Mouse (Mus musculus): Measurements from ENCODE around the gene Blm. TPM values are rescaled to one million over a fixed set of nuclear protein-coding genes. Genes with fewer than 3 reads are reported as not detected.

Gene Blm
- polyA plus RNA-seq, 1 experiment from 2014 or later: 18.5 TPM

- ATAC-seq (ENCODE audit: insufficient number of reproducible peaks, low FRiP score, low TSS enrichment, low read depth): no peak
- 84% methylated on average over 7 of the region's 7 CpGs for WGBS
- H3K4me3 ChIP-seq (replicated peaks): no peak overlapping the region
Observed at GRCm38 (mm10) chr7:80436571-80436970, 98.3 kb downstream of the Blm start.

DNA sequence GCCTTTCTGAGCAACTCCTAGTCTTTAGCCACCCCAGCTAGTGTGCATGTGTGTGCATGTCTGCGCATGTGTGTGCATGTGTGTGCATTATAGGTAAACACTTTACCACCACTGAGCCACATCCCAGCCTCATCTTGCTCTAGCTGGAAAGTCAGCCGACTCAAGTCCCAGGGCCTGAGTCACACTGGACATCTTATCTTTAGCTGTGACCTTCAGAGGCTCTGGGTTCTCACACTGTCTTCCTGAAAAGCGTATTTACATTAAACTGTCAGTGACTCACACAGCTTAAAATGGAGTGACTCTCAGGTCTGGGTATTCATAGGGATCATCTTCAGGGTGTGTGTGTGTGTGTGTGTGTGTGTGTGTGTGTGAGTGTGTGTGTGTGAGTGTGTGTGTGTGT lies 99.3 kb downstream of the Blm start:
- Histone ChIP-seq H3K4me3 (replicated peaks) (no peak overlapping the region), H3K9ac (no peak overlapping the region), H3K4me1 (peaks cover 17% of the 10 kb centered on the region), H3K4me2 (replicated peaks) (no peak overlapping the region), H3K36me3 (no peaks in the 10 kb centered on the region), H3K27me3 (no peaks in the 10 kb centered on the region), H3K27ac (replicated peaks) (no peak overlapping the region), H3K9me3 (replicated peaks) (no peaks in the 10 kb centered on the region)
- ATAC-seq (ENCODE audit: insufficient number of reproducible peaks, low FRiP score, low TSS enrichment, low read depth): no peak
- WGBS: 76% methylated on average over 3 of the region's 3 CpGs

More at GRCm38 (mm10) chr7:80436571-80436970, 98.3 kb downstream of the Blm start:
- no peaks in the 10 kb centered on the region for H3K36me3 ChIP-seq
- H3K27ac ChIP-seq (replicated peaks): no peak overlapping the region
- H3K9me3 ChIP-seq (replicated peaks): no peaks in the 10 kb centered on the region
- H3K4me1 ChIP-seq: peaks cover 20% of the 10 kb centered on the region
- no peak overlapping the region for H3K9ac ChIP-seq
- H3K4me2 ChIP-seq (replicated peaks): no peak overlapping the region
- no peaks in the 10 kb centered on the region for H3K27me3 ChIP-seq

GRCm38 (mm10) chr7:80429661-80430060 lies 105.3 kb downstream of the Blm start:
- Histone ChIP-seq H3K9me3 (replicated peaks) (no peaks in the 10 kb centered on the region), H3K27me3 (no peaks in the 10 kb centered on the region), H3K4me1 (no peaks in the 10 kb centered on the region), H3K9ac (no peak overlapping the region), H3K4me3 (replicated peaks) (no peak overlapping the region), H3K4me2 (replicated peaks) (no peak overlapping the region), H3K27ac (replicated peaks) (no peak overlapping the region), H3K36me3 (no peaks in the 10 kb centered on the region)
- no peak for ATAC-seq (ENCODE audit: insufficient number of reproducible peaks, low FRiP score, low TSS enrichment, low read depth)
- WGBS: 91% methylated on average over 12 of the region's 12 CpGs

GRCm38 (mm10) chr7:80427730-80428129 lies 107.2 kb downstream of the Blm start:
- 73% methylated on average over 5 of the region's 5 CpGs for WGBS
- no peak overlapping the region for H3K4me3 ChIP-seq (replicated peaks)
- no peak overlapping the region for H3K4me2 ChIP-seq (replicated peaks)
- peaks cover 6% of the 10 kb centered on the region for H3K4me1 ChIP-seq
- ATAC-seq (ENCODE audit: insufficient number of reproducible peaks, low FRiP score, low TSS enrichment, low read depth): no peak
- H3K9me3 ChIP-seq (replicated peaks): no peaks in the 10 kb centered on the region
- H3K36me3 ChIP-seq: no peaks in the 10 kb centered on the region
- no peak overlapping the region for H3K27ac ChIP-seq (replicated peaks)
- H3K9ac ChIP-seq: no peak overlapping the region
- no peaks in the 10 kb centered on the region for H3K27me3 ChIP-seq

DNA sequence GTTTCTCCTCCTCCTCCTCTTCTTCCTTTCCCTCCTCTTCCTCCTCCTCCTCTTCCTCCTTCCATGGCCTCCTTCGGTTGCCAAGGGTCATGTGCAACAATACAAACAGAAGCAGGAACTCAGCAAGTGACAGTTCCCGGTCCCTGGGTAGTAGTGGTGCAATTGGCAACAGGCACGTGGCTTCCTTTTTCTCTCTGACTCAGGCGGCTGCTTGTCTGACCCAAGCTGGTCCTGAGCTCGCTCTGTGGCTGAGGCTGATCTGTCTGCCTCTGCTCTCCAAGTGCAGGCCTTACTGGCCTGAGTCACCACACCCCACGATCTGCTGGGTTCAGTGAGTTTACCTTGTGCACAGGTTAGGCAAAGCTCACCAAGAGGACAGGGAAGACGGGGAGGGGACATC lies 108.6 kb downstream of the Blm start:
- H3K27ac ChIP-seq (replicated peaks): no peak overlapping the region
- H3K9ac ChIP-seq: no peak overlapping the region
- no peak overlapping the region for H3K4me3 ChIP-seq (replicated peaks)
- H3K9me3 ChIP-seq (replicated peaks): no peaks in the 10 kb centered on the region
- 75% methylated on average over 7 of the region's 7 CpGs for WGBS
- no peak for ATAC-seq (ENCODE audit: insufficient number of reproducible peaks, low FRiP score, low TSS enrichment, low read depth)
- no peak overlapping the region for H3K4me2 ChIP-seq (replicated peaks)
- no peaks in the 10 kb centered on the region for H3K27me3 ChIP-seq
- peaks cover 6% of the 10 kb centered on the region for H3K4me1 ChIP-seq
- no peaks in the 10 kb centered on the region for H3K36me3 ChIP-seq

DNA sequence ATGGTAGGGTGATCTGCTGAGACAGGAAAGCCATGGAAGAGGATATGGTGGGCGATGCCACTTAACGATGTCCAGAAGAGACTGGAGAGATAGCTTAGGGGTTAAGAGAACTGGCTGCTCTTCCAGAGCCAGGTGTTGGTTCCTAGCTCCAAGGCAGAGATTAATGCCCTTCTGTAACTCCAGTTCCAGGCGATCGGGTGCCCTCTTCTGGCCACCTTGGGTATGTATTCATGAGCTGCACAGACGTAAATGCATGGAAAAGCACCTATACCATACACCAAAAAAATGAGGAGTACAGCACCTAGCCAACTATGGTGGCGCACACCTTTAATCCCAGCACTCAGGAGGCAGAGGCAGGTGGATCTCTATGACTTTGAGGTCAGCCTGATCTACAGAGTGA lies 110.2 kb downstream of the Blm start:
- Histone ChIP-seq H3K4me2 (replicated peaks) (no peak overlapping the region), H3K9me3 (replicated peaks) (no peaks in the 10 kb centered on the region), H3K27me3 (no peaks in the 10 kb centered on the region), H3K9ac (no peak overlapping the region), H3K36me3 (no peaks in the 10 kb centered on the region), H3K4me3 (replicated peaks) (no peak overlapping the region), H3K4me1 (peaks cover 6% of the 10 kb centered on the region), H3K27ac (replicated peaks) (no peak overlapping the region)
- WGBS: 80% methylated on average over 6 of the region's 6 CpGs
- ATAC-seq (ENCODE audit: insufficient number of reproducible peaks, low FRiP score, low TSS enrichment, low read depth): no peak

GRCm38 (mm10) chr7:80422759-80423480 lies 112.0 kb downstream of the Blm start:
- Histone ChIP-seq H3K4me2 (replicated peaks) (peak overlapping the region; percentile 22), H3K27me3 (no peaks in the 10 kb centered on the region), H3K27ac (replicated peaks) (no peak overlapping the region), H3K36me3 (no peaks in the 10 kb centered on the region), H3K9me3 (replicated peaks) (no peaks in the 10 kb centered on the region), H3K9ac (no peak overlapping the region), H3K4me1 (peaks cover 6% of the 10 kb centered on the region), H3K4me3 (replicated peaks) (no peak overlapping the region)
- no peak for ATAC-seq (ENCODE audit: insufficient number of reproducible peaks, low FRiP score, low TSS enrichment, low read depth)
- 21% methylated on average over 20 of the region's 20 CpGs for WGBS

DNA sequence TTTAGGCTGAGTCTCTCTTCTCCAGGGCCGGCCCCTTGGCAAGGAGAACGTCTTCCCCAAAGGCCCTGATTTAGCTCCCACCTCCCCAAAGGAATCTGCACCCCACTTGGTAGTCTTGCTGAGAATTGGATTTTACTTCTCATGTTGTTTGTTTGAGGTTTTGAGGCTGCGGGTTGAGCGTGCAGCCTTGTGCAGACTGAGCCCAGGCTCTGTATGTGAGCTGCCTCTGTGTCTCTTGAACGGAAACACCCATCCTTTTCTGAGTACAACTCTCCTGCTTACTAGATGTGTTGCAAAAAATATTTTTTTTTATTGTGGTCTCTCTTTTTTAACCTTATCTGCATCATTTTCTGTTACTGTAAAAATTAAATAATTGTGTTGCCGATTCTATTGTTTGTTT lies 113.3 kb downstream of the Blm start:
- H3K27me3 ChIP-seq: no peaks in the 10 kb centered on the region
- no peak for ATAC-seq (ENCODE audit: insufficient number of reproducible peaks, low FRiP score, low TSS enrichment, low read depth)
- H3K27ac ChIP-seq (replicated peaks): no peak overlapping the region
- H3K9ac ChIP-seq: no peak overlapping the region
- no peak overlapping the region for H3K4me3 ChIP-seq (replicated peaks)
- WGBS: 78% methylated on average over 6 of the region's 6 CpGs
- no peak overlapping the region for H3K4me2 ChIP-seq (replicated peaks)
- H3K36me3 ChIP-seq: no peaks in the 10 kb centered on the region
- H3K9me3 ChIP-seq (replicated peaks): no peaks in the 10 kb centered on the region
- peaks cover 6% of the 10 kb centered on the region for H3K4me1 ChIP-seq

DNA sequence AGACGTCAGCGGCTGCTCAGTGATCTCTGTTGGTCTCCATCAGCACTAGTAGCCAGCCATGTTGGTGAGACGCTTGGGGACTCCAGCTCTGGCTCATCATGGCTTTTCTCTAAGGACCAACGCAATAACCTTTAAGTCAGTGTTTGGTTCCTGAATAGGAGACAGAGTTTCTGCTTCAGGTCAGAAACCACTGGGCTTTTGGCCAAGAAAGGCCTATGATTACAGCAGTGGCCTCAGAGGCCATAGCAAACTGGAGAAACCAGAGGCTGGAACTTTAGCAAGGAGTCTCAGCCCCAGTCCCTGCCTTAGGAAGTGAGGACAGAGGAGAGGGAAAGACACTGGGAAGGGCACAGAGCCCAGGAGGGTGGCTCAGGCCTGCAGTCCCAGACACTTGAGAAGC lies 114.3 kb downstream of the Blm start:
- H3K36me3 ChIP-seq: no peaks in the 10 kb centered on the region
- WGBS: 88% methylated on average over 4 of the region's 4 CpGs
- no peak for ATAC-seq (ENCODE audit: insufficient number of reproducible peaks, low FRiP score, low TSS enrichment, low read depth)
- peaks cover 6% of the 10 kb centered on the region for H3K4me1 ChIP-seq
- no peak overlapping the region for H3K27ac ChIP-seq (replicated peaks)
- H3K9ac ChIP-seq: no peak overlapping the region
- no peak overlapping the region for H3K4me2 ChIP-seq (replicated peaks)
- no peaks in the 10 kb centered on the region for H3K27me3 ChIP-seq
- no peak overlapping the region for H3K4me3 ChIP-seq (replicated peaks)
- H3K9me3 ChIP-seq (replicated peaks): no peaks in the 10 kb centered on the region

DNA sequence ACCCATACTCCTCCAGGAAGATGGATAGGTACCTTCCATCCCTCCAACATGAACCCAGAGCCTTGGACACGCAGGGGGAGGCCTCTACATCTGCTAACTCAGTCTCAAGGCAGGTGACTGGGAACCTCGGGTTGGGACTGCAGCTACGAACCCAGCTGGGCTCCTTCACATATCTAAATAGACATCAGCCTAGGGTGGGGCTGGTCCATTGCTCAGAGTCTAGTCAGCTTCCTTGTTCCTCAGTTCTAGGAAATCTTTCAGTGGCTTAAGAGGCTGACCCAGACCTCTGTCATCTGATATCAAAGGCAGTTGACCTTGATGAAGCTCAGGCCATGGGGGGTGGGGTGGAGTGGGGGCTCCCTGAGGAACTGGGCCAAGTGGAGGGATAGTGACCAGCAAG lies 115.6 kb downstream of the Blm start:
- Histone ChIP-seq H3K4me2 (replicated peaks) (no peak overlapping the region), H3K36me3 (no peaks in the 10 kb centered on the region), H3K4me1 (peaks cover 6% of the 10 kb centered on the region), H3K27ac (replicated peaks) (no peak overlapping the region), H3K4me3 (replicated peaks) (no peak overlapping the region), H3K9me3 (replicated peaks) (no peaks in the 10 kb centered on the region), H3K9ac (no peak overlapping the region), H3K27me3 (no peaks in the 10 kb centered on the region)
- ATAC-seq (ENCODE audit: insufficient number of reproducible peaks, low FRiP score, low TSS enrichment, low read depth): no peak
- WGBS: 60% methylated on average over 3 of the region's 3 CpGs

DNA sequence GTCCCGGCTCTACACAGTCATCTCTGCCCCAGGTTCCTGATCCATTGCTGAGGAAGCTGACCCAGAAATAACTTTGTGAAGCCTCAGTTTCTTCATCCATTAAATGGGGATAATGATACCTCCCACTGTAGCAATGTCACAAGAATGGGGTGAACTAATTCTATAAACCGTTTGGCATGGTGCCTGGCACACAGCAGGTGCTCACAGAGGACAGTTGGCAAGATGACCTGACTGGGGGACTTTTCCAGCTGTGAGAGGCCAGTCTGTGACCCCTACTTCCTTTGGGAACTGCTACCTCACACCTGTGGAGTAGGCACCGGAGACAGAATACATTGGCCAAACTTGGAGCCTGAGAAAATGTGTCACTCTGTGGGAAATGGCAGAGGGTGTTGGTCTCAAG lies 116.9 kb downstream of the Blm start:
- 74% methylated on average over 3 of the region's 3 CpGs for WGBS
- H3K9ac ChIP-seq: no peak overlapping the region
- no peaks in the 10 kb centered on the region for H3K36me3 ChIP-seq
- no peak overlapping the region for H3K4me2 ChIP-seq (replicated peaks)
- no peaks in the 10 kb centered on the region for H3K9me3 ChIP-seq (replicated peaks)
- no peak overlapping the region for H3K27ac ChIP-seq (replicated peaks)
- no peaks in the 10 kb centered on the region for H3K27me3 ChIP-seq
- H3K4me1 ChIP-seq: peaks cover 2% of the 10 kb centered on the region
- no peak for ATAC-seq (ENCODE audit: insufficient number of reproducible peaks, low FRiP score, low TSS enrichment, low read depth)
- H3K4me3 ChIP-seq (replicated peaks): no peak overlapping the region

DNA sequence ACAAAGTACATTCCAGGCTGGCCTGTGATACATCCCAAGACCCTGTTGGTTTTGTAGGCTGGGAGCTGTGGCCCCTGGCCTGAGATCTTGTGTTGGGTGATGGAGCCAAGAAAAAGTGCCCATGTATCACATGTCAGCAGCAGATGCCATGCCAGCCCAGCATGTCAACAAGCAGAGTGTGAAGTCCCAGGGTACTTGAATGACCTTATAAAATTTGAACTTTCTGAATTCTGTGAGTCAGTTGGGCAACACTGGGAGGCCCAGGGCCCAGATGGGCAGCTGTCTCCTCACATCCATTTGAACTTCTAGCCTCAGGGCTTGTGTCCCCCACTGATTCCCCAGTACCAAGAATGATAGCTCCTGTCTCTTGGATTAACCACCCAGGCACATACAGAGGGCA lies 117.3 kb downstream of the Blm start:
- Histone ChIP-seq H3K27ac (replicated peaks) (no peak overlapping the region), H3K36me3 (no peaks in the 10 kb centered on the region), H3K9ac (no peak overlapping the region), H3K4me1 (no peaks in the 10 kb centered on the region), H3K4me2 (replicated peaks) (no peak overlapping the region), H3K27me3 (no peaks in the 10 kb centered on the region), H3K9me3 (replicated peaks) (no peaks in the 10 kb centered on the region), H3K4me3 (replicated peaks) (no peak overlapping the region)
- ATAC-seq (ENCODE audit: insufficient number of reproducible peaks, low FRiP score, low TSS enrichment, low read depth): no peak
